Mouse (Mus musculus): ENCODE measurements around the gene Gm10160.

DNA sequence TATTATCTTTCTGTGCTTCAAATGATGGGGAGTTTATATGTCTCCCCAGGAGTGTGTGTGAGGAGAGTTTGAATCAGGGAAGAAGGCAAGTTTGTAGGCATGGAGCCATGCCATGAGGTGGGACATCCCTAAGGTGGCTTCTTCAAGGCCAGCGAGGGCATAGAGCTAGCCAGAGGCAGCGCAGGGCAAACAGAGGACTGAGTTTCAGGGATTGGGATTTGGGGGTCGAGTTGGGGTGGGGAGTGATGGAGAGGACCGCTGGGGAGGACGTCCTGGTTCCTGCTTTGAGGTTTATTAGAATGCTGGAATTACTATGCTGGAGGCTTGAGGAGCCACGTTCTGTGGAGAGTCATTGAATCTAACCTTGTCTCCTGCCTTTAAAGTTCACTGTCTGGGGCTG, 10.3 kb upstream of the Gm10160 start:
- TF ChIP-seq E2F4 (IDR thresholded peaks at IDR 0.05; ENCODE audit: insufficient read depth), result no peak
- TF ChIP-seq MYOG (IDR thresholded peaks at IDR 0.05; ENCODE audit: control insufficient read depth in 1 of 3, insufficient read depth in 1 of 3, insufficient read length in 2 of 3, low read depth in 2 of 3), result no peak
- TF ChIP-seq USF1 (IDR thresholded peaks at IDR 0.05; ENCODE audit: low read depth), result no peak
- TF ChIP-seq POLR2A (IDR thresholded peaks at IDR 0.05; ENCODE audit: insufficient read length, low read depth), result no peak
- no peak for TF ChIP-seq TCF12 (IDR thresholded peaks at IDR 0.05; ENCODE audit: insufficient read depth, poor library complexity, severe bottlenecking)
- no peak for TF ChIP-seq SRF (IDR thresholded peaks at IDR 0.05; ENCODE audit: control insufficient read depth, insufficient read length, low read depth)
- TF ChIP-seq MYOD1 (IDR thresholded peaks at IDR 0.05; ENCODE audit: control insufficient read depth in 1 of 3, insufficient read length in 2 of 3, low read depth in 2 of 3), result no peak
- TF ChIP-seq MAX (IDR thresholded peaks at IDR 0.05; ENCODE audit: low read depth), result no peak
- no peak for TF ChIP-seq CEBPB (IDR thresholded peaks at IDR 0.05; ENCODE audit: insufficient read depth, poor library complexity, severe bottlenecking)

All from myocyte (in vitro differentiated cells).